Mouse (Mus musculus) retina, postnatal 7 days (tissue): Measurements from ENCODE around the gene Thada.

Source experiments
- DNase-seq: peaks from one replicate; pipeline ENCODE4 v3.0.0-alpha.2; 2012; ENCODE audit warnings: low read depth, low spot score

Gene Thada

DNA sequence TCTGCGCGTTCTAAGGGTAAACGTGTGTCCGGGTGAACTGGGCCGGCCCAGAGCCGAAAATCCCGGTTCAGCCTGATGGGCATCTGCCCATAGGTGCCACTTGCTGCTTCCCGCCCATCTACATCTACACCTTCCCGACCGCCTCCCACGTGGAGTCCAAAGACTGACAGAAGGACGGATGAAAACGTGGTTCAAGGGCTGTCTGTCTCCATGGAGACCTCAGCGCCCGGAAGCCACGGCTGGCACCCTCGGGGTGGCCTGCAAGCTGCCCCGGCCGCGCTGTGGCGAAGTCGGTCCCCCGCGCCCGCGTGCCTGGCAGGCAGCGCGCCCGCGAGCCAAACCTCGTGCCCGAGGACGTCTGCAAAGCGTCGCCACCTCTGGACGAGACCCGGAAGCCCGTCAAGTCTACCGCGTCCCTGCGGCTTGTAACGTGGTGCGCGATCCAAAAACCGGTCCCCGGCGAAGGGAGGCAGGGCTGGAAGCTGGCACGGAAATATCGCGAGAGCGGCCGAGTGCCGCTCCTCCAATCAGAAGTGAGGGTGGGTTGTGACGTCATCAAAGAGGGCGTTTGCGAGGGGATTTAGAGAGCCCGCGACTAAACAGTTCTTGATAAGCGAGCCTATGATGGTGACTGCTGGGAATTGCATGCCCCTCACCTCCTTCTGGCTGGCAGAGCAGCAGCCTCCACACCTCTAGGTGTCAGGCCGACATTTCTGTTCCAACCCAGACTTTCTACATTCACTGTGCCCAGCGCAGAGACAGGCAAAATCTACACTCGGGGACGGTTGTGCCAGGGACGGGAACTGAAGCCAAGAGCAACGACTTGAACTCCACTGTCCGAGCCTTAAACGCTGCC lies at the start of gene Thada:
Gene Thada (minus strand): TSS at position 453 of the 856 bp plus-strand sequence.
- peak; percentile 99 for DNase-seq

DNA sequence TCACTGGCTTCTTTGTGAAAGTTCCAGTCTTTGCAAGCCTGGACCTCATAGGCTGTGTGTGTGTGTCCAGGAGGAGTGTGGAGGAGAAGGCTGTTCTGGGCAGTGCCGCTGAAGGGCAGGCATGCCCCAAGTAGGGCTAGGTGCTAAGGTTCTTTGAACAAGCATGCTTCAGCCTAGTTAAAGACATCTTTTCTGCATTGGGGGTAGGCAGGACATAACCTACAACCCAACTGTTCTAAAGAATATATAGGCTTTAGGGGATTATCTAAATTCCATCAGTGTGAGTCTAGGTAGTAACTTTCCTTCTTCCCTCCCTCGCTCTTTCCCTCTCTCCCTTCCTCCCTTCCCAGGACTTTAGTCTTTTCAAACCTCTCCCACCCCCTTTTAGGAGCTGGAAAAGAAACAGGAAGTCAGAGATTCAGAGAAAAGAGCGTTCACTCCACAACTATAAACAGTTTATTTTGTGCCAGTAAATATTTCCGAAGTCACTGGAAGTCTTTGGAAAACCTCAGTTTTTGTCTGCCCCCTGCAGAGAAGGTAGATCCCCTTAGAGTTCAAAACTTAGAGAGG lies 46.6 kb upstream of the Thada start:
- DNase-seq, result no peak

GRCm38 (mm10) chr17:84511682-84512515 lies 45.9 kb upstream of the Thada start, which contains the start of gene Plekhh2:
Gene Plekhh2, plus strand, starts transcription at chr17:84511895.
- peak; percentile 72 for DNase-seq

- no peak for DNase-seq
These were observed 45.1 kb upstream of the Thada start for GRCm38 (mm10) chr17:84510961-84511639.

DNA sequence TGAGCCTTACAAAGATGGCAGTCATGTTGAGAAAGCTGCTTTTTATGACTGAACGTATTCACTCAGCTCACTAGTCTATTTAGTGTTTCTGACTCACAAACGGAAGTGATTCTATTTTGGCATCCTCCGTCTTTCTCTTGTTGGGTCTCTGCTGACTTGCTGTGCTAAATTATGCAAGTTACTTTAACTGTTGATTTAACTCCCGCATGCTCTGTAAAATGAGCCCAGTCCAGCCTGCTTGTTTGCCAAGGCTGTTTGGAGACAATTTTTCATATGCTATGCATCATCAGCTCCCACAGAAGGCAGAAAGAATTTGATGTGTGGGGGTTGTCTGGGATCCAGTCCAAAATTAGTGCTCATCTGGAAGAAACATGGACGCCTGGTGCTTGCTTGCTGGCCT lies 44.4 kb upstream of the Thada start:
- DNase-seq, result no peak

DNA sequence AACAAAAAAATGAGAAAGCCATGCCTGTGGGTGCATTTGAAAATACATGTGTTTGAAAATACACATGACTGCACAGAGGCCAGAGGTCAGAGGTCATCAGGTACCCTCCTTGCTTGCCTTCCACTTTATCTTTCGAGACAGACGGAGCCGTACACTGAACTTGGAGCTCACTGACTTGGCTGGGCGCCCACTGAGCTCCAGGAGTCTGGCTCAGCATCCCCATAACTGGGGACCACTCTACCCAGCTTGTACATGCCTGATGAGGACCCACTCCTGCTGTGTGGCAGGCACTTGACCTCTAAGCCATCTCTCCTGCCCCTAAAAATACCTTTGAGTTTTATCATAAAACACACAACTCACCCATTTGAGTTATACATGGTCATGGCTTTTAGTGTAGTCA lies 43.2 kb upstream of the Thada start:
- DNase-seq, result no peak

- no peak for DNase-seq
These were observed 42.7 kb upstream of the Thada start for GRCm38 (mm10) chr17:84508736-84509135.

GRCm38 (mm10) chr17:84505922-84506321 lies 39.9 kb upstream of the Thada start:
- no peak for DNase-seq

- DNase-seq, result no peak
These were observed 36.3 kb upstream of the Thada start for GRCm38 (mm10) chr17:84502341-84502740.

GRCm38 (mm10) chr17:84498639-84499038 lies 32.6 kb upstream of the Thada start:
- DNase-seq, result no peak

GRCm38 (mm10) chr17:84497972-84498604 lies 32.1 kb upstream of the Thada start:
- no peak for DNase-seq

- DNase-seq, result no peak
These were observed 31.6 kb upstream of the Thada start for GRCm38 (mm10) chr17:84497559-84497958.

DNA sequence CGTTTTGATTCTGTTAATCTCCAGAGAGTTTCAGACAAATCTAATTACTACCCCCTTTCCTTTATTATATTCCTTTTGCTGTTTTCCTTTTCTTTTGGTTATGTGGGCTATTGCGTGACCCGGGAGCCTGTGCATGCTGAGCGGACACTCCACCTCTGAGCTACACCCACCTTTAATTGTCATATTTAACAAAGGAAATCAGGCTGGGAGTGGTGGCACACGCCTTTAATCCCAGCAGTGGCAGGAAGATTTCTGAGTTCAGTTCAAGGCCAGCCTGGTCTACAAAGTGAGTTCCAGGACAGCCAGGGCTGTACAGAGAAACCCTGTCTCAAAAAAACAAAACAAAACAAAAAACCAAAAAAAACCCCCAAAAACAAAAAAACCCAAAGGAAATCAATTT lies 31.0 kb upstream of the Thada start:
- no peak for DNase-seq

DNA sequence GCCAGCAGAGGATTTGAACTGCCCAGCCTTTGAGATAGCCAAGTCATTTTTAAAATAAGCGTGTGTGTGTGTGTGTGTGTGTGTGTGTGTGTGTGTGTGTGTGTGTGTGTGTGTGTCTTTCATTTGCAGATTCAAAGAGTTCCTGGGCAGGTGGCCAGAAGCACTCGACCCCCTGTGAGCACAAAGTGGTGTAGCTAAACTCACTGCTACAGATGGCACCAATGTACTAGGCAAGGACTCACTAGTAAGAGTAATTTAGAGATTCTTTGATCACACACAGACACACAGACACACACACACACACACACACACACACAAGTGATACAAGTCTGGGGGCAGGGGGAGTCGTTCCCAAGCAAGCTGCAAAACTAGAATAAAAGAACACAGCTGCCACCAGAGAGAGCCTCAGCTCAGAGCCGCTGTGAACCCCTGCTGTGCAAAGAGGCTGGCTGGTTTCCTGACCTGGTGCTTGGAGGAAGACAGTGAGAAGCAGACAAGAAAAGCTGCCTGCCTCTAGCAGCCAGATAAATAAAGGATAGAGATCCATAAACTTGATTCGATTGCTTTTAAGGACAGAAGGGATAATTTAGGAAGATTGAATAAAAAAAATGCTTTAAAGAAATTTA lies 26.4 kb upstream of the Thada start:
- DNase-seq, result no peak

DNA sequence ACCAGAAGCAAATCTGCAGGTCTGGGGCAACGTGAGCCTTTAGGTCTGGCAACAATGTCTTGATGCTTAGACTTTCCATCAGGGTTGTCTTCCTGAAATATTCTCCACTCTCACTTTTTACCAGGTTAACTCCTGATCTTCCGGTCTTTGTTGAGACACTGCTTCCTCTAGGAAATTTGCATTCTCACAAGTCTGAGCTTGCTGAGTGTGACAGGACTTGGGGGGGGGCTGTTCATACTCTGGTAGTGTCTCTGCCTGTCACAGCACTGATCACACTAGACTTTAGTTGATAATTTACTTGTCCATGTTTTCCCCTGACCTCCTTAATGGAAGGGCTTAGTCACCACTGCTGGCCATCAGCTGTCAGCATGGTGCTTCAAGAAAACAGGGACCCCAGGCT lies 21.4 kb upstream of the Thada start:
- DNase-seq, result no peak

DNA sequence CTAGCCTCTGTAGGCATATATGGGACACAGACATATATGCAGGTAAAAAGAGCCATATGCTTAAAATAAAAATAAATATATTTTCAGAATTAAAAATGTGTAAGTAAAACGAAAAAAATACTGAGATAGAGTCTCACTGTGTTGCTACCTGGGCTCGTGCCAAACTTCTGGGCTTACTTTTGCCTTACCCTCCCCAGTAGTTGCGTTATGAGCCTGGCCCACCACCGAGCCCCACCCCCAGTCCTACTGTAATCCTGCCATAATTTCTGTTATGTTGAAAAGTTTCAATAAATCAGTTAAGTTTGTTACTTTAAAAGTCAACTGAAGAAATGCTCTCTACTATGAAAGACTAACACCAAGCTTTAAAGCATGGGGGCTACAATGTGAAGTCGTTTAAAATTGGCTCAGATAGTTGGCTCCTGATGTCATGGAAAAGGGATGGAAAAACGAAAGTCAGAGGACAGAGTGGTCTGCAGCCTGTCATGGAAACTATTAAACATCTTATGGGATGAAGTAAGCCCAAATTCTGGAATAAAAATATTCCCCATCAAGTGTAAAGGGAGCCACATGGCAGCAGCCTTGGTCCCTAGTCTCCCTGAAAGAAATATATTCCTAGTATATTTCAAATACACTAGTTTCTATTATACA lies 17.8 kb upstream of the Thada start:
- DNase-seq, result no peak

DNA sequence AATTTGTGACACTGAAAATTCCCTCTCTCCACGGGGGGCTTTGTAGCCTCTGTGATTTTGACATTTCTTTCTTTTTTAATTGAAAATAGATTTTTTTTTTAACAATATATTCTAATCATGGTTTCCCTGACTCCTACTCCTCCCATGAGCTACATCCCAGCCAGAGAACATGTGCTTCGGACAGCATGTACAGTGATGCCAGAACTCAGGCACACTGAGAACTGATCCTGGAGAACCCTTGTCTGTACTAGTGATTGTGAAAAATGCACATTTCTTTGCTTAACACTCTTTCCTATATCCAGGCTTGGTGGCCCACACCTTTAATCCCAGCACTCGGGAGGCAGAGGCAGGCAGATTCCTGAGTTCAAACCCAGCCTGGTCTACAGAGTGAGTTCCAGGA lies 16.8 kb upstream of the Thada start:
- no peak for DNase-seq

GRCm38 (mm10) chr17:84480464-84481355 lies 14.7 kb upstream of the Thada start:
- DNase-seq, result peak; percentile 35

DNA sequence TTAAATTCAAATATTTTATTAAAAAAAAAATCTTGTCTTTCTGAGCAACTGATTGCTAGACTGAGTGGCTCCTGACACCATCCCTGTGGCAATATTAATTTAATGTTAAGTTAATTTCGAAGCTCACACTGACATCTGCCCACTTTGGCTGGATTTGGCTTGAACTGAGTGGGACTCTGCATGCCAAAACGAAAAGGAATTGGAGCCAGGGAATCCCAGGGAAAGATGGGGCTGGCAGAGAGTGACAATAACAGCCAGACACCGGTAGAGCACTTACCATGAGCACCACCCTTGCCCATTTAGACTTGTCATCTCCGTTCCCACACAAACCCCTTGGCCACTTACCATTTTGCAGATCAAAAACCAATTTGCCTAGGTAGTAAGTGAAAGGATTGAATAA lies 12.3 kb upstream of the Thada start:
- DNase-seq, result no peak
